Mouse (Mus musculus) spleen, postnatal 14 days (tissue): ENCODE data around the gene Avil.
A peak's percentile ranks its signal among the peaks of the same experiment; 100 is the strongest.

ENCODE experiments used
- DNase-seq, 2 experiments: peaks; one replicate each; pipeline ENCODE4 v3.0.0; 2021 to 2022; ENCODE audit warnings: low spot score in 2 of 2

Avil gene

DNA sequence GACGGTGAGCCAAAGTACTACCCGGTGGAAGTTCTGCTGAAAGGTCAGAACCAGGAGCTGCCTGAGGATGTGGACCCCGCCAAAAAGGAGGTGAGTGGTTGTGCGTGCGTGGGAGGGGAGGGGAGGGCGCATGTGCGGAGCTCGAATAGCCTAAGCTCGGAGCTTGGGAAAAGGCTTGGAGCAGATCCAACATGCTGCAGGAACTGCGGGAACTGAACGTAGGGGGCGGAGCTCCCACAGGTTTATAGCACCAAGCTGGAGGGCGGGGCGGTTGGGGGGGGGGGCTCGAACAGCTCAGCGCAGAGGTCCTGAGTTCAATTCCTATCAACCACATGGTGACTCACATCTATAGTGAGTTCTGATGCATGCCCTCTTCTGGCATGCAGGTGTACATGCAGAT, 17.9 kb downstream of the Avil start:
- DNase-seq = no peak

DNA sequence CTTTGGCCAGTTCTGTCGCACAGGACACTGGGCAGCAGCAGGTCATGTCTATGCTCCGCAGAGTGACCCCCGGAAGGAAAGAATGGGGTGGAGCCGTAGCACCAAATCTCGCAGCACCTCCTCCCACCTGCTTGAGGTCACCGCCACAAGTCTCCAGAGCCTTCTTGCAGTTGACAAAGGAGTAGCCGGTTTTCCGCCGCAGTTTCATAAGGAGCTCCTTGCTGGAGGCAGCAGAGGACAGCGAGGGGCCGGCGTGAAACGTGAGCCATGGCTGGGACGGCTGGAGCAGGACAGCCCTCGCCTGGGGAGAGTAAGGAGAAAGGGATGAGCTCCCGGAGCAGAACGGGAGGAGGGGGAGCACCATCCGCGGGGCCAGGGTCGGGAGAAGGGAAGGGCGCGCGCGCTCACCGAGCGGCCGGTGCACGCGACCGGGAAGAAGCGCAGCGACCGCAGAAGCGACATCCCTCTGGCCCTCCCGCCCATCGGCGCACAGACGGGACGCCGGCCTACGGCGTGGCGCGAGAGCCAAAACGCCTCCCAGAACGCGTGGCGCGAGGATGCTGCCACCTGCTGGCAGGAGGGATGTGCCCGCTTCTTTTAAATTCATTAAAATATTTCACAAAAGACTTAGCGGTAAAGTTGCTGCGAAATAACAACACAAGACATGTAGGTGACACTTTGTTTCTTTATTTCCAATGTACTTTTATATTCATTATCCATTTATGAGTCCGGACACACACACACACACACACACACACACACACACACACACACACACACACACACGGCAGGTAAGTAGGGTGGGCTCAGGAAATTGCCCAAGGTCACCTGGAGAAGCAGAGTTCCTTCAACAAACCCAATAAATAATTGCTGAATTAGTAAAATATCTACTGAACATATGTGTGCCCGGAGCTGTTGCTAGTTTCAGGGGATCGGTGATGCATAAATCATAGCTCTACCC, 30.1 kb downstream of the Avil start, which contains the start of gene Tsfm:
Tsfm (minus strand) TSS at position 505 of the 961 bp plus-strand sequence.
- peak; percentile 84 to 91 for DNase-seq

DNA sequence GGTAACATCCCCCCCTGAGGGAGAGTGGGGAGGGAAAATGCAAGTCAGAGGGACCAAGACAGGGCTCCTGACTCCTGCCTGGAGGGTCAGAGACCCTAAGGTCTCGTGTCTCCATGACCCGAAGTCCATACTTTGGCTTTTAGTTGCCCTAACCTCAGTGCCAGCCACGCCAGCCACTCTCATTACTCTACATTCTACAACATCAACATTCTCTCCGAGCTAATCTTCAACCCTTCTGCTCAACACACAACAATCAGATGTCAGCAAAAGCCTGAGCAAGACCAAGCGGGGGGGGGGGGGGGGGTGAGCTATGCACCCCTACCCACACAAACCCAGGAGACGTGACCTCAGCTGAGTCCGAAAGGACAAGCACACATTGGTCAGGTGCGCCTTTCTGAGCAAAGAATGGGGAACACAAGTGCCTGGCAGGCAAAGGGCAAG, 32.8 kb downstream of the Avil start:
- DNase-seq = no peak

DNA sequence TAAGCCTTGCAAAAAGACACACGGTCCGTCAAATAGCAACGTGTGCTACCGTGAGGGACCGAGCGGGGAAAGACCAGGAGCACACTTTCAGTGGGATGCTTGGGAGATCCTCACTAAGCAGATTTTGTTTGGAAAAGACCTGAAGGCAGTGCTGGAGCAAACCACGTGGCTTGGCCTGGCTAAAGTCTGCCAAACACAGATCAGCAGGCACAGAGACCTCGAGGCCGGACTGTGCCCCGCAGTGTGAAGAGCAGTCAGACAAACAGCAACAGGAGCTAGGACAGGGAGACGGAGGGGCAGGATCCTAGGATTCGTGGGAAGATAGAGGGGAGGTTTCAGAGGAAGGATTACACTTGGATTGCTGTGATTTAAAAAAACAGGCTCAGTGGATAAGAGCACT, 35.8 kb downstream of the Avil start:
- no peak for DNase-seq

DNA sequence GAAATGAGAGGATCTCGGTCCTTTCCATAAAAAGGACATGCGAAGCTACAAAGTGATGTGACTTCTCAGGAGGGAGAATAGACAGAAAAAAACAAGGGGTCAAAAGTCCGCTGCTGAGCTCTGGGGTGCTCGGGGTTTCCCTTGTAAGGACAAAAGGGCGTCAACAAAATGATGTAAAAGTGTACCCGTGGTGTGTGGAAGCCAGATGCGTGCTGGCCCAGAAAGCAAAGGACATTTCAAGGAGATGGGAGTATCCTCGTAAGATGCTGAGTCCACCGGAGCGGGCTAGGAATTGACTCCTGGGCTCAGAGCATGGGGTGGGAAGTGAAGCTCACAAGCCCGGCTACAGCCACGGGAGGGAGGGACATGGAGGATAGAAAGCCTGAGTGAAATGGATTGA, 37.1 kb downstream of the Avil start:
- no peak for DNase-seq

DNA sequence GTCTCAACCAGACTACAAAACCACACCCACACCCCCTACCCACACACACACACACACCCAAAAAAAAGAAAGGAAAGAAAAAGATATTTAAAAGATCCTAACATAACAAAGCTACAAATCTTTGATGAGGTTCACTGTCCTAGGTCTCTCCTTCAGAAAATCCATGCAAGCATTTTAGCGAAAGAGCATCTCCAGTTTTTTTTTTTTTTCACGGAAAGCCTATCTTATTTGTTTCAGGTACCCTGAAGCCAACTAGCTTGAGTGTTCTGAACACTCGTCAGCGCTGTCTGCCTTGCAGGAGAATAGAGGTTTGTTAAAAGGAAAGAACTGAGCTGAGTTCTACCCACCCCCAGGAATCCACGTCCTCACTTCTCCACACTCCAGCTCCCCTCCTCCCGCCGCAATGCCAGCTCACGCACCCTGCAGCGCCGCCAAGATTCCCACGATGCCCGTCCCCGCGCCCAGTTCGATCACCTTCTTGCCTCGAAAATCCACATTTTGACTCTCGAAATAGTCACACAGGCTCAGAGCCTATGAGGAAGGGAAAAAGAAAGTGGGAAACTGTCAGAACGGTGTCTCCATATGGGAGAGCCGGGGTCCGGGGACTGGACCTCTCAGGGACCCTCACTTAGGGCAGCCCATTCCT, 40.2 kb downstream of the Avil start:
- no peak for DNase-seq

DNA sequence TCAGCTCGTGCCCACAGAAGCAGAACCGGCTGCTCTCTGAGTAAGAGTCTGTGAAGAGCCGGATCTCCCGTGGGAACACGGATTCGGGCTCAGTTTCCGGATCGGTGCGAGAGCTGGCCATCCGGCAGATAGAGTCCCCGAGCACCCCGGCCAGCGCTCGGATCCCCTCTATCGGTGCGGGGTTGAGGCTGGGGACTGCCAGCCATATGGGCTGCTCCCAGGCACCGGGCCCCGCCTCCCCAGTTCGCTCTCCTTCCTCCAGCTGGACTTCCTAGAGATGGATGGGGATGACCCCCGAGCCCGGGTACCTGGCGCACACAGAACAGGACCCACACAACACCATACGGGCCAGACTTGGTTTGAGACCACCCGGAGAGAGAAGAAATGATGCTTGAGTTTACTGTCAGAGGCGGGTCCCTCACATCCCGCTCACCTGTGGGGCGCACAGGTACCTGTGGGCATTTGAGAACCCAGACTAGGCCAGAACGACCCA, 40.8 kb downstream of the Avil start, which contains the start of the genes Mettl1 and Eef1akmt3:
Mettl1 (plus strand) TSS at position 141 of the 493 bp plus-strand sequence.
Eef1akmt3 (minus strand) TSS at position 240 of the 493 bp plus-strand sequence.
- no peak for DNase-seq

DNA sequence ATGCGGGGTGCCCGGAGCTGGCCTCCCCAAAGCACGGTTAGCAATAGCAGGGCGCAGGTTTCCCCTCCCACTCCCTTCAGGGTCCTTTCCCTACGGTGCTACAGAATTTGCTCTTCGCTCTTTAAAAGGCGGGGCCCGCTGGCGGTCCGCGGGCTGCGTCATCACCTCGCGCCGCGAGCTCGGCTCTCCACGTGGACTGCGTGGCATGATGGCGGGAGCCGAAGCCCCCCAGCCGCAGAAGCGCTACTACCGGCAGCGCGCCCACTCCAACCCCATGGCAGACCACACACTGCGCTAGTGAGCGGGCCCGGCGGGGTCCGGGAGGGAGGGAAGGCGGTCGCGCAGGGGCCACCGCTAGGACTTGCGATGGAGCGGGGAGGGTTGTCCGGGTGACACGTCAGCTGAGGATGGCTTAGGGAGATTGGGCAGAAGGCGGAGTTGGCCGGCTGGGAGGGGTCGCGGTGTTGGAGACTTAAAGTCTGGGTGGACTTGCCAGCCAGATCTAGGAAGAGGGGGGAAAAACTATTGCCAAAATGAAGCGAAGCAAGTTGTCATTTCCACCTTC, 41.3 kb downstream of the Avil start:
- DNase-seq = peak; percentile 55 to 76

DNA sequence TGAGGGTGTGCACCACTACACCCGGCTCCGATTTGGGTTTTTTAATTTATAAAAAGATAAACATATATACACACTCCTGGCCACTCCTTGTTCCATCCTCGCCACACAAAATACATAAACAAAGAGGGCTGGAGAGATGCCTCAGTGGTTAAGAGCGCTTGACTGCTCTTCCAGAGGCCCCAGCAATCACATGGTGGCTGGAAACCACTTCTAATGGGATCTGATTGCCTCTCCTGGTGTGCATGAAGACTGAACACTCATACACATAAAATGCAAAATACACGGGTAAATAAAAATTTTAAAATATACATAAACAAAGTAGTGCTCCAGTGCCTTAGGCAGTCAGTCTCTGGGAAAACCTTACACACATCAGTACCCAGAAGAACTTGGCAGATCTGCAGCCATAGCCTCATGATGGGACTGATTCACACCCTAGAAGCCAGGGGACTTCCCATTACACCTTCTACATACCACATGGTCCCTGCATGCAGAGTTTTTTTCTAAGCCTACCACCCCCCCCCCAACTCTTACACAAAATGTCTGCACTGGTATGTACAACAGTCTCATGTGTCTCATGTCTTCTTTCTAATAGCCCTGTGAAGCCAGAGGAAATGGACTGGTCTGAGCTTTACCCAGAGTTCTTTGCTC, 42.1 kb downstream of the Avil start:
- DNase-seq = no peak

DNA sequence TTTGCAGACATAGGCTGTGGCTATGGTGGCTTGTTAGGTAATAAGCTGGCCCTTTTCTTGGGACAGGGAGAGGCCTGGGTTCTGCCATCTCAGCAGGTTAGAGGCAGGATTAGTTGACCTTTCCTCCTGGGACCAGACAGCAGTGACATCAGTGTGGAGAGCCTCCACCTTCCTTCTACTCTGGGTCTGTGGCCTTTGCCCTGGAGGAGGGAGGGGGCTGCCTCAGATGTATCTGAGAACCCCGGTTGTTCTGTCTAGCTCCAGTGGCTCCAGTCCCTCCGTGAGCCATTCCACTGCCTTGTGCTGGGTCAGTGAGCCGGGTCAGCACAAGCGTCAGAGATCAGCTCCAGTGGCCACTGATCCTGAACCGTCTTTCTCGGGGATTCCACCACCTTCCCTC, 42.7 kb downstream of the Avil start:
- no peak for DNase-seq

DNA sequence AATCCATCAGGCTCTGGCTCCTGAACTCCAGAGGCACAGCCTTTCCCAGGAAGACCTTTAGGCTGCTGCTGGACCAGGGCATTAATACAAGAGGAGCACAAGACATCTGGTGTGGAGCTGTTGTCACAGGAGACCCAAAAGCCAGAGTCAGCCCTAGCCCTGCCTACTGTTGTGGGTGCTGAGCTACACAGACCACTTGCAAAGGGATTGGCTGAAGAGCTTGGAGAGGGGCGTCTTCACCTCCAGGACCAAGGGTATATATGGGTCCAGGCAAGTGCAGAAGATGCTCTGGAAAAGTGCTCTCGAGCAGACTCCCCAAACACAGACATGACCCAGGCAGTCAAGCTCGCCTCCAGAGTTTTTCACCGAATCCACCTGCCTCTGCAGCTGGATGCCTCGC, 47.4 kb downstream of the Avil start, which contains the start of gene Cyp27b1:
Cyp27b1 (plus strand) TSS at position 297 of the 400 bp plus-strand sequence.
- no peak for DNase-seq

DNA sequence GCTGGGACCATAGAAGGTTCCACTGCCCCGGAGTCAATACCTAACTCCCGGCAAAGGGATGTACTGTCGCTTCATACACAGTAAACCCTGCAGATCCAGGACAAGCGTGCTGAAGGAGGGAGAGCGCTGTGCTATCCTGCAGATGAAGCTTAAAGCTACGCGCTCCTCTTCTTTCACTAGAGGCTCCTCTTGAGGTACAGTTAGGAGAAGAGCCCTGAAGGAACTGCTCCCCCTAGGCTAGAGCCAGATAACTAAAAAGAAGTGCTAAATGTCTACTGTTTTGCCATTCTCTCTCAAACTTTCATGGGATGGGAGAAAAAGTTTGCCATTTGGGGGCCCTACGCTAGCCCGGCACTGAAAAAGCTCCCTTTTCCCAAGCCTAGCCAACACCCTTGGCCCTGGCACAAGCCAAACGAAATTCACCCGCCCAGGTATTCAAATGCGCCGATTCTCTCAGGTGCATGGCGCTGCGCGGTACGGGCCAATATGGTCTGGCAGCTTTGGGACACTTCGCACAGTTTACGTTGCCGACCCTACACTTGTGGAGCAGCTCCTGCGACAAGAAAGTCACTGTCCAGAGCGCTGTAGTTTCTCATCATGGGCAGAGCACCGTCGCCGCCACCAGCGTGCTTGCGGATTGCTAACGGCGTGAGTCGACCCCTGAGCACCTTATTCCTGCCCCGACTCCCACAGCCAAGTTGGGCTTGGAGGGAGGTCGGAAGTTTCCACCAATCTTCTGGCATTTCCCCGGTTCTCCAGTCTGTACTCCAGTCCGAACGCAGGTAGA, 48.3 kb downstream of the Avil start:
- DNase-seq = no peak

DNA sequence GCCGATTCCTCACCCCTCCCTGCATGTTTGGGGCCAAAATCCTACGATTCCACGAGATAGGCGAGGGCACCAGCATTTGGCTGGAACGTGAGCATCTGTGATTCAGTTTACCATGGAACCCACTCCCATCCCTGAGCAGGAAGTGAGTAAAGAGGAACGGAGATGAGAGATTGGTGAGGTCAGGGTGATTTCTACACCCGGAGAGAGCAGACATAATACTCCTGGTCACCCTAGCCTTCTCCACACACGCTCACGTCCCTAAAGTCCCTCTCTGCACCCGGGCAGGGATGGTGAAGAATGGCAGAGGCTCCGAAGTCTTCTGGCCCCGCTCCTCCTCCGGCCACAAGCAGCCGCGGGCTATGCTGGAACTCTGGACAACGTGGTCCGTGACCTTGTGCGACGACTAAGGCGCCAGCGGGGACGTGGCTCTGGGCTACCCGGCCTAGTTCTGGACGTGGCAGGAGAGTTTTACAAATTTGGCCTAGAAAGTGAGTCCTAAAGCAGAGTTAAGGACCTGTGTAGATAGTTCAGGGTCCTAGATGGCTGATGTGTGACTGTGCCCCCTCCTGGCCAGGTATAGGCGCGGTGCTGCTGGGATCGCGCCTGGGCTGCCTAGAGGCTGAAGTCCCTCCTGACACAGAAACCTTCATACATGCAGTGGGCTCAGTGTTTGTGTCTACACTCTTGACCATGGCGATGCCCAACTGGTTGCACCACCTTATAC, 49.0 kb downstream of the Avil start:
- DNase-seq = no peak

DNA sequence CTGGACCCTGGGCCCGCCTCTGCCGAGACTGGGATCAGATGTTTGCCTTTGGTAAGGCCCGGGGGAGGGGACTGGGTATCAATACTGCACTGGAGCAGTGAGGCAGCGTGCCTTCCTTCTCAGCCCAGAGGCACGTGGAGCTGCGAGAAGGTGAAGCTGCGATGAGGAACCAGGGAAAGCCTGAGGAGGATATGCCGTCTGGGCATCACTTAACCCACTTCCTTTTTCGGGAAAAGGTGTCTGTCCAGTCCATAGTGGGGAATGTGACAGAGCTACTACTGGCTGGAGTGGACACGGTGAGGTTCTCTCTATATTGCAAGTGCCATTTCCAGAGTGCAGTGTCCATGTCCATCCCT, 49.6 kb downstream of the Avil start:
- no peak for DNase-seq

DNA sequence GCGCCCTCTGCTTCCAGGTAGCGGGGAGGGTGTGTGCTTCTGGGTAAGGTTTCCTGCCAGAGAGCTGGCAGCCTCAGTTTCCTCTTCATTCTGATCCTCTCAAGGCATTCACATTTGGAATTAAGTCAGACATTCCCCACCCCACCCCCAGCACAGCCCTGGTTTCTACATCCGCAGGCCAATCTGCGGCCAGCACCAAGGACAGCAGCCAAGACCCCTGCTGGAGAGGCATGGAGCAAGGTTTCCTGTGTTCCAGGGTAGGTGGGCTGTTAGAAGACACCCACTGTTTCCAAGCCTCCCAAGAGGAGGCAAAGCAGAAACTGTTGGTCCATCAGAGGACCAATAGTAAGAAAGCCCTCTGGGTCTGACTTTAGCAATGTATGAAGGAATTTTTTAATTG, 54.1 kb downstream of the Avil start:
- DNase-seq = no peak

DNA sequence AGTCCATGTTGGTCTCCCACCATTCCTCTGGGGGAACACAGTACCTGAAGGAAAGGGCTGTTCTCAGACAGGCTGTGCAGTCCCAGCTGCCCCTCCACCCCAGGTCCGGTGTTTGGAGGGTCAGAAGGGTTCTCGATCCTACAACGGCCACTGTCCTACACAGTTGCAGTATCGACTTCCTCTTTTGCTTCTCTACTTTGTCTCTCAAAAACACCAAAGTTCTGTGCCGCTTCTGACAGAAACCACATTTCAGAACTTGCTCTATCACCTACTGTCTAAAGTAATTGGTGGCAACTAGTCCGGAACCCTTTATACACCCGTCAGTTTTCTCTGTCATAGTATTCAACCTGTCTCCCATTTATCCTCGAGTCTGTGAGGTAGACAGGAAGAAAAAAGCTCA, 54.9 kb downstream of the Avil start:
- no peak for DNase-seq

DNA sequence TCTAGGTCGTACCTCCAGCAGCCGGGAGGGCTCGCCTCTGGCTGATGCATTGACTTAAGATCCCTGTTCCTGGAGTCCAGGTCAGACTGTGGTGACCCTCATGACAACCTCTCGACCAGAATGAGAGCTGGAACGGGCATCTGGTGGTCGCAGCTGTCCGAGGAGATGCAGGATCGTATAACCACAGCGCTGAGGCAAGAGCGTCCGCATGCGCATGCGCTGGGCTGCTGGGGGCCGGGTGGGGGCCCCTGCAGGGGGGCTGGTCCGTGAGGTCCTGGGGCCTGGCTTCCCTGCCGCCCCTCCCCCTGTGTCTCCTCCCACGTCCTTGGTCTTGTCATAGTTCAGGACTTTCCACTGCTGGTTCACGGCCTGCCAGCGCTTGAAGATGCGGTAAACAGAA, 56.0 kb downstream of the Avil start:
- no peak for DNase-seq

DNA sequence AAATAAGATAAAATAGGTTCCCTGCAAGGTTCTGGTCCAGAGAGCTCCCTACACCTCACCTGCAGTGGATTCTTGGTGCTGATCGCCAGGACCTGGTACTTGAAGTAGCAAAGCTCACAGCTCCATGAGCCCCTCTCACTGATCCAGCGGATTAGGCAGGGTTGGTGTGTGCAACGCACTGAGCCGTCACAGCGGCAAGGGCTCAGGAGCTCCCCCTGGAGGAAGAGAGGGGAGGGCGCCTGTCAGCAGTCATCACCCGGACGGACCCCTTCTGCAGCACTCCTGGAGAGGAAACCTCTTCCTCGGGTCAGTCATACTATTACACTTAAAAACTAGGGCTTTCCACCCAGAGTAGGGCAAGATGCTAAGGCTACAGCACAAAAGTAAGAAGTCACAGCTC, 57.7 kb downstream of the Avil start:
- peak; percentile 55 to 72 for DNase-seq

DNA sequence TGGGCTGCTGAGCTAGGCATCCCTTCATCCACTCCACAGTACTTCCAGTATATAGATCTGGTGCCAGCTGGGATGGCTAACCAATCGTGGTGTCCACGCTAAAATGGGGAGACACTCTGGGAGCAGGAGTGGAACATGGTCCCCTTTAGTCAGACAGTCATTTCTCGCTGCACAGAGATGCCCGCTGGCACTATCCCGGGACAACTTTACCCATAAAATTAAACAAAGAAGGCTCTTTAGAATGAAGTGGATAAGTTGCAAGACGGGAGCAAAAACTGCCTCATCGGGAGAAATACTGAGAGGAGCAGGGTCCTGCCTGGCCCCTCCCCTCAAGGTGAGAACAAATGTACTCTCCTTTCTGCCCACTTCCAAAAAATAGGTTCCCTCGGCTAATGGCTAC, 58.2 kb downstream of the Avil start:
- no peak for DNase-seq
